ENCODE assay signal across 7 mouse cellular contexts in genomic region chr17:47595248-47596161, GRCm38 (mm10). TPM values are rescaled to one million over a fixed set of nuclear protein-coding genes. Genes with fewer than 3 reads are reported as not detected.
DNase-seq lines count a peak whose midpoint lies in the region; ATAC-seq and TF ChIP-seq lines count a peak whose summit lies in the region.

No protein-coding gene starts in this region.

- peak; percentile 15 for DNase-seq in T-cell, adult 2 months (ENCODE audit: low spot score)
- DNase-seq in kidney, adult 18-20 months = peak; percentile 53
- DNase-seq in cerebellum, postnatal 14 days = no peak

- no peaks in the 10 kb centered on the region for H3K9me3 ChIP-seq in lung, embryonic 16.5 days (ENCODE audit: control insufficient read depth, low read length)

- TF ChIP-seq POLR2A in cortical plate, adult 2 months (IDR thresholded peaks at IDR 0.05; ENCODE audit: extremely low read depth, insufficient read depth, low read length) = no peak
- TF ChIP-seq POLR2A in olfactory bulb, adult 2 months (IDR thresholded peaks at IDR 0.05; ENCODE audit: insufficient read depth, low read depth, low read length) = no peak

- peak; percentile 66 for ATAC-seq in granulocyte monocyte progenitor cell, adult 5-6 weeks (replicated peaks; ENCODE audit: poor library complexity, severe bottlenecking)
- ATAC-seq in lung, embryonic 16.5 days (ENCODE audit: low read depth) = peak; percentile 48

- H3K9ac ChIP-seq in lung, embryonic 16.5 days (ENCODE audit: low read length) = peak overlapping the region; percentile 79

- no peaks in the 10 kb centered on the region for H3K27me3 ChIP-seq in lung, embryonic 16.5 days (ENCODE audit: control insufficient read depth, insufficient read depth, low read depth, low read length)

- TF ChIP-seq CTCF in cortical plate, adult 2 months (IDR thresholded peaks at IDR 0.05; ENCODE audit: extremely low read depth, insufficient read depth, low read length) = no peak
- TF ChIP-seq CTCF in olfactory bulb, adult 2 months (IDR thresholded peaks at IDR 0.05; ENCODE audit: insufficient read depth, low read depth, low read length) = no peak

- H3K4me2 ChIP-seq in lung, embryonic 16.5 days (ENCODE audit: low read depth, low read length) = peak overlapping the region; percentile 88

- 0 out of 2 replicates have a peak, but pooled peaks cover 2% of the 10 kb centered on the region for H3K4me1 ChIP-seq in cortical plate, adult 2 months (ENCODE audit: control insufficient read depth, insufficient read depth, low read length)
- H3K4me1 ChIP-seq in lung, embryonic 16.5 days (replicated peaks; ENCODE audit: control insufficient read depth, insufficient read depth, low read length) = peaks cover 38% of the 10 kb centered on the region
- H3K4me1 ChIP-seq in olfactory bulb, adult 2 months (ENCODE audit: control insufficient read depth, insufficient read depth, low read length) = peaks cover 30% of the 10 kb centered on the region

- H3K4me3 ChIP-seq in cortical plate, adult 2 months (ENCODE audit: insufficient read depth, low read length) = peak overlapping the region; percentile 87
- peak overlapping the region; percentile 63 for H3K4me3 ChIP-seq in lung, embryonic 16.5 days (ENCODE audit: low read length)
- H3K4me3 ChIP-seq in olfactory bulb, adult 2 months (ENCODE audit: insufficient read depth, low read depth, low read length) = peak overlapping the region; percentile 29

- no peak overlapping the region for H3K27ac ChIP-seq in cortical plate, adult 2 months (ENCODE audit: insufficient read depth, low read length)
- H3K27ac ChIP-seq in lung, embryonic 16.5 days (ENCODE audit: low read length) = peak overlapping the region; percentile 94
- H3K27ac ChIP-seq in olfactory bulb, adult 2 months (ENCODE audit: insufficient read depth, low read depth, low read length) = no peak overlapping the region

- H3K36me3 ChIP-seq in lung, embryonic 16.5 days (ENCODE audit: control insufficient read depth, insufficient read depth, low read length) = peaks cover 15% of the 10 kb centered on the region

- 2% methylated on average over 19 of the region's 21 CpGs for WGBS in lung, embryonic 16.5 days
- 12% methylated on average over 20 of the region's 21 CpGs for WGBS in olfactory bulb, adult 2 months

RNA-seq across cellular contexts. Expression of gene Bysl, which starts 15.8 kb away (rescaled TPM):
- polyA plus RNA-seq in cortical plate, adult 2 months (2012; rRNA removed) = 17.0 and 17.6 TPM in 2 replicates
- total RNA-seq in granulocyte monocyte progenitor cell, adult 5-6 weeks (2014; fragmentation: Nextera tagmentation) = 16.2 and 17.8 TPM in 2 replicates
- 12.6 and 16.0 TPM in 2 replicates for total RNA-seq in granulocyte monocyte progenitor cell, adult 5-6 weeks (2017)
- 17.0 and 19.4 TPM in 2 replicates for polyA plus RNA-seq in lung, embryonic 16.5 days (2015; fragmentation: Nextera tagmentation; extraction: Ambion mirVana)
- not detected in 2 replicates for polyA plus RNA-seq in olfactory bulb, adult 2 months (2012; ENCODE audit: insufficient read depth, insufficient read length, low replicate concordance, missing spikeins)

RNA-seq across cellular contexts. Expression of gene Med20, which starts 15.9 kb away (rescaled TPM):
- 32.6 and 34.0 TPM in 2 replicates for polyA plus RNA-seq in cortical plate, adult 2 months (2012; rRNA removed)
- total RNA-seq in granulocyte monocyte progenitor cell, adult 5-6 weeks (2014; fragmentation: Nextera tagmentation) = 26.3 and 36.3 TPM in 2 replicates
- 25.0 and 29.5 TPM in 2 replicates for total RNA-seq in granulocyte monocyte progenitor cell, adult 5-6 weeks (2017)
- 50.1 and 51.6 TPM in 2 replicates for polyA plus RNA-seq in lung, embryonic 16.5 days (2015; fragmentation: Nextera tagmentation; extraction: Ambion mirVana)
- not detected in 2 replicates for polyA plus RNA-seq in olfactory bulb, adult 2 months (2012; ENCODE audit: insufficient read depth, insufficient read length, low replicate concordance, missing spikeins)

RNA-seq across cellular contexts. Expression of gene Gm20517, which starts 15.9 kb away (rescaled TPM):
- polyA plus RNA-seq in cortical plate, adult 2 months (2012; rRNA removed) = 1.9 and 2.9 TPM in 2 replicates
- 0.41 and 2.2 TPM in 2 replicates for total RNA-seq in granulocyte monocyte progenitor cell, adult 5-6 weeks (2014; fragmentation: Nextera tagmentation)
- 2.5 and 3.1 TPM in 2 replicates for total RNA-seq in granulocyte monocyte progenitor cell, adult 5-6 weeks (2017)
- polyA plus RNA-seq in lung, embryonic 16.5 days (2015; fragmentation: Nextera tagmentation; extraction: Ambion mirVana) = 1.8 and 2.2 TPM in 2 replicates
- not detected in 2 replicates for polyA plus RNA-seq in olfactory bulb, adult 2 months (2012; ENCODE audit: insufficient read depth, insufficient read length, low replicate concordance, missing spikeins)

RNA-seq across cellular contexts. Expression of gene Usp49, which starts 35.0 kb away (rescaled TPM):
- 12.4 and 12.5 TPM in 2 replicates for polyA plus RNA-seq in cortical plate, adult 2 months (2012; rRNA removed)
- total RNA-seq in granulocyte monocyte progenitor cell, adult 5-6 weeks (2014; fragmentation: Nextera tagmentation) = 4.1 and 6.8 TPM in 2 replicates
- total RNA-seq in granulocyte monocyte progenitor cell, adult 5-6 weeks (2017) = 1.5 and 4.1 TPM in 2 replicates
- polyA plus RNA-seq in lung, embryonic 16.5 days (2015; fragmentation: Nextera tagmentation; extraction: Ambion mirVana) = 2.5 and 2.6 TPM in 2 replicates
- not detected in 2 replicates for polyA plus RNA-seq in olfactory bulb, adult 2 months (2012; ENCODE audit: insufficient read depth, insufficient read length, low replicate concordance, missing spikeins)

Comparison
In these comparisons a context has a peak if more than half of its experiments do, and no peak if none do; other contexts are left out.
1. DNase-seq: peak in T-cell, adult 2 months (single experiment) and kidney, adult 18-20 months (single experiment); none in cerebellum, postnatal 14 days (0 of 2).
2. H3K4me3 ChIP-seq: peak in every context shown above with its lines; median percentile 87 in cortical plate, adult 2 months; 63 in lung, embryonic 16.5 days; 29 in olfactory bulb, adult 2 months.
3. RNA of gene Med20, which starts 15.9 kb away (polyA plus RNA-seq): 50.1 to 51.6 TPM in lung, embryonic 16.5 days and 32.6 to 34.0 TPM in cortical plate, adult 2 months; not detected in olfactory bulb, adult 2 months; every median in the first group is over 10 times any median in the second.